Mouse (Mus musculus) gastrocnemius, adult 18-20 months (tissue): ENCODE results near the gene Slc51b. TPM values are rescaled to one million over a fixed set of nuclear protein-coding genes. Genes with fewer than 3 reads are reported as not detected.

Experiments used
- DNase-seq: peaks from one replicate; pipeline ENCODE4 v3.0.0; 2021; ENCODE audit warnings: low spot score
- long read RNA-seq, 2 experiments: library from polyadenylated mRNA; stranded (forward); transcript quantifications; one replicate each; pipeline ENCODE4 v2.0.0; 2021
- total RNA-seq, 2 experiments: library from RNA; stranded (reverse); gene quantifications; 2 replicates each; pipeline ENCODE4 v1.2.3; 2021

Gene Slc51b
- not detected for total RNA-seq
- long read RNA-seq, experiment 1, result 0 reads
- long read RNA-seq, experiment 2, result 0 reads

DNA sequence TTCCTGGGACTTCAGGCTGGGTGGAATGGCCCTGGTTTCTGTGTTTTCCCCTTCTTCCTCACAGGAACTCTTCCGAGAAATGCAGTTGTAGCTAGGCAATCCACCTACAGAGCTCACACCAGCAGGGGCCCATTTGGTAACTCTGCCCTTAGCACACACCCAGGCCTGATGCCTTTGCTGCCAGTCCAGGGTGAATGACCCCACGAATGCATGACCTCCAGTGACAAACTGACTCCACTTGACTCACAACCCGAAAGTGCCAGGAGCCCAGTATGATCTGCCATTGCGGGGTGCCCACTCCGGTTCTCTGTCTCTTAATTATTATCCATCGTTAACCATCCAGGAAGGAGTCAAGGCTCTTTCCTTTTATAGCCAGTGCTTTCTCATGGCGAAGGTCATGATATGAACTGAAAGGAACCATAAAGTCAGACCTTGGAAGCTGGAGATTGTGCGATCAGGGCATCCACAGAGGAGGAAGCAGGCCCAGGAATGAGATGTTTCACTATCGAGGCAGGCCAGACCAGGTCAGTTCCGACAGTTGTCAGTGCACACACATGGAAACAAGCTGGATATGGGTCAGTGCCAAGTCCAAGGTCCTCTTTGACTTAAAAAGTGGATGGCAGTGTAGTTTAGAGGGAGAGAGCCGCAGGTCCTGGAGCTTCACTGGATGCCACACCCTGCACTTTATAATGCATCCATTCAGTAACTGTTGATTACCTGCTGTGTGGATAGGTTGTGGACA lies at the start of gene Slc51b:
Gene Slc51b, minus strand, starts transcription at position 196 of the 742 bp plus-strand sequence.
- DNase-seq, result no peak

DNA sequence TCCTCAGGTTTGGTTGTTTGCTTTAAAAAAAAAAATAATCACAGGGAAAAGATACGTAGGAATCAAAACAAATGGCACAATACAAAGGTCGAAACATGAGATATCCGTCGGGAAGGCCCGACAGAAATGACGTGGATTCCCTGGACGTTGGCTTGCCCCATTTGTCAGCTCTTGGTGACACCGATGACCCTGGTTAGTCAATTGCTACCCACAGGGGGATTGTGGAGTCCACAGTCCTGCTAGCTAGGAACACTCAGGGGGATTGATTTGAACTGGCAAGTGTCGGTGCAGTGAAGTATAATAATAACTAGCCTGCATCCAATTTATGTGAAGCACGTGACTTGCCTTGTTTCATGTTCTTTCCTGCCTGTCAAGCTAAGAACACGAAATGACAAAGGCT lies 44.9 kb upstream of the Slc51b start:
- no peak for DNase-seq

DNA sequence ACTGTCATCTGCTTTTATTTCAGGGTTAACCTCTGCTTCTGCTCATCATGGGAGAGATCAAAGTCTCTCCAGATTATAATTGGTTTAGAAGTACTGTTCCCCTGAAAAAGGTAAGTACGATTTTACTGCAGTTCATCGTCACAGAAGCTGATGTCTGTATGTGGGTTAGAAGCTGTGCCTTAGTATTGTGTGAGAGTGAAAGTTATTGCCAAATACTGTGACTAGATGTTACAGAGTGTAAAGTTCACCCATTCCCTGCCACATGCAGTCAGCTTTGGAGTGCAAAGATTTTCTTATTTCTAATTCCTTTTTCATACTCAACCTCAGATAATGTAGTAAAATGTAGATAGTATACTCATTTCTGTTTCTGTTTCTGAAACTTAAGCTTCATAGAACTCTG lies 42.5 kb upstream of the Slc51b start:
- DNase-seq, result no peak

- DNase-seq, result peak; percentile 11
These were observed 41.4 kb upstream of the Slc51b start for GRCm38 (mm10) chr9:65464161-65464560.

DNA sequence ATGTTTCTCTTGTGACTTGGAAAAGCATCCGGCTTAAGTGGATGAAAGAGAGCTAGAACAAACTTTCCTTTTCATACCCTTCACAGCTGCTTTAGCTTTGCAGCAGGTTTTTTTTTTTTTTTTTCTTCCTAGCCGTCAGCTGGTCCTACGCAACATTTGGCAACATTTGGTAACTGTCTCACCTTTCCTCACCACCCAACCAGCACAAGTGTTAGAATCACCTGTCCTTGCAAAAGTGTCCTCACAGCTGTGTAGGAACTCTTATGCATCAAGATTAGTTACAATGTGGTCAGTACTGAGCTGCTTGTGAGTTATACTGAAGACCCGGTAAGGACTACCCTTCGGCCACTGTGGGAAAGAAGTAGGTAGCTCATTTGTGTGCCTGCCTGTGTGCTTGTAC lies 39.8 kb upstream of the Slc51b start:
- no peak for DNase-seq

GRCm38 (mm10) chr9:65460732-65461442 lies 38.1 kb upstream of the Slc51b start, which contains the start of gene Spg21:
Gene Spg21, plus strand, starts transcription at chr9:65460947.
- DNase-seq, result peak; percentile 96

- no peak for DNase-seq
These were observed 37.4 kb upstream of the Slc51b start for GRCm38 (mm10) chr9:65460198-65460597.

DNA sequence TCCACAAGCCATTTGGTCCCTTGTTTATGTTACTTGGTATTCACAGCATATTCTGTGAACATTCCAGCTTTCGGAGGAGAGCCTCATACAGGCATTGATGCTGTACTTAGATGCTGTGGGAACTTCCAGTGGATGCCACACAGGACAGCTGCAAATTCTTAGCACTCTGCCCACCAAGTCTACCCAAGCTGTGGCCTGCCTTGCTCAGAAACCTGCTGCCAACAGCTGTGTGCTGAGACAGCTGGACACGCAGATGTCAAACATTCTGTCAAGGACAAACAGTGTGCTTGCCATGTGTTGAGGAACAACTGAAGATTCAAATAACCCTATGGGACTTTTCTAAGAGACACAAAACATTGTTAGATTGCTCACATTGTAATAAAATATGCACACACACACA lies 36.2 kb upstream of the Slc51b start:
- no peak for DNase-seq

DNA sequence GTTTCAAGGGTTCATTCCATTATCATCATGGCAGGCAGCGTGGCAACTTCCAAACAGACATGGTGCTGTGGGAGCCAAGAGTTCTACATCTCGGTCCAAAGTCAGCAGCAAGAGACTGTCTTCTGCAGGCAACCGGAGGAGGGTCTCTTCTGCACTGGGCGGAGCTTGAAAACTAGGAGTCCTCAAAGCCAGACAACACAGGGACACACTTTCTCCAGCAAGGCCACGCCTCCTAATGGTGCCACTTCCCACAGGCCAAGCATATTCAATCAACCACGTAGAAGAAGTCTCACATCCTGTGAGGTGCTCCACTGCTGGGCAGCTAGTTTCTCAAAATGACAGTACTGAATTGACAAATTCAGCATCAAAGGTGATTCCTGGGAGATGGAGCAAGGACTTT lies 25.2 kb upstream of the Slc51b start:
- DNase-seq, result no peak

DNA sequence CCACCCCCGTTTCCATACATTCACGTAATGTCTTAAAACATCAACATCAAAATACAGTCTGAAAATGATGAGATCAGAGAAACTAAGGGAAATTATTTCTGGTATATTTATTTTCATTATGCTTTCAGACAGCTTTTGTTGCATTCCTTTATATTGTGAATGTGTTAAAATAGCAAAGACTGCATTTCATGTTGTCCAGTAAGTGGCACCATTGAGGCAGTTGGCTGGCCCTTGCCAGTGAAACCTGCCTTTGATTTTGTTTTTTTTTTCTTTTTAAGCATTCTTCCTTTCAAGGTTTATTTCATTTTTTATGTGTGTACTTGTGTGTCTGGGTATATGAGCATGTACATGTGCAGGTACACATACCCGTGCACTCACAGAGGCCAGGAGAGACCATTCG lies 21.9 kb upstream of the Slc51b start:
- DNase-seq, result no peak

- peak; percentile 92 for DNase-seq
These were observed 13.0 kb upstream of the Slc51b start, which contains the start of gene Mtfmt for GRCm38 (mm10) chr9:65435671-65436301. Gene Mtfmt, plus strand, starts transcription at chr9:65435782.

GRCm38 (mm10) chr9:65435211-65435610 lies 12.5 kb upstream of the Slc51b start:
- DNase-seq, result no peak

DNA sequence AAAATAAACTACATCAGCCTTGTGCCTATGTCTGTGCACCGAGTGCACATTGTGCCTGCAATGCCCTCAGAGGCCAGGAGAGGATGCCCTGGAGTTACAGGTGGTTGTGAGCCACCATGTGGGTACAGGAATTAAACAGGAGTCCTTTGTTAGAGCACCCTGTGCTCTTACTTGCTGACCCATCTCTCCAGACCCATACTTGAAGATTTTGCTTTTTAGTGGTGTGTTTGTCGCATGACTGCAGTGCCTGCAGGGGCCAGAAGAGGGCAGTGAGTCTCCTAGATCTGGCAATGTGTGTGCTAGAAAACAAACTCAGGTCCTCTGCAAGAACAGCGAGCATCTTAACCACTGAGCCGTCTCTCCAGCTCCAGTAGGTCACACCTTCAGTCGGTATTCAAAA lies 11.4 kb upstream of the Slc51b start:
- peak; percentile 24 for DNase-seq

GRCm38 (mm10) chr9:65432236-65432635 lies 9.5 kb upstream of the Slc51b start:
- DNase-seq, result peak; percentile 93

DNA sequence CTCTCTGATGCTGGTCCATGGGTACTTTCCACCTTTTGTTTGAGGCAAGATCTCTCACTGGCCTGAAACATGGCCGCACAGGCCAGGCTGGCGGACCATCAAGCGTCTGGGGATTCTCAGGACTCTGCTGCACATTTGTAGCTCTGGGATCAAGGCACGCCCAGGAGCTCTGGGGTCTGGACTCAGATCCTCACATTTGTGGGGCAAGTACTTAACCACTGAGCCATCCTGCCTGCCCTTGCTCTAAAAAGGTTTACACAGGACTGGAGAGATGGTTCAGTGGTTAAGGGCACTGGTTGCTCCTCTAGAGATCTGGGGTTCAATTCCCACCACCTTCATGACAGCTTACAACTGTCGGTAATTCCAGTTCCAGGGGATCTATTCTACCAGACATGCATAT lies 8.2 kb upstream of the Slc51b start:
- DNase-seq, result no peak

- no peak for DNase-seq
These were observed 7.6 kb upstream of the Slc51b start for GRCm38 (mm10) chr9:65430401-65430800.

- DNase-seq, result no peak
These were observed 5.2 kb upstream of the Slc51b start for GRCm38 (mm10) chr9:65428003-65428402.

DNA sequence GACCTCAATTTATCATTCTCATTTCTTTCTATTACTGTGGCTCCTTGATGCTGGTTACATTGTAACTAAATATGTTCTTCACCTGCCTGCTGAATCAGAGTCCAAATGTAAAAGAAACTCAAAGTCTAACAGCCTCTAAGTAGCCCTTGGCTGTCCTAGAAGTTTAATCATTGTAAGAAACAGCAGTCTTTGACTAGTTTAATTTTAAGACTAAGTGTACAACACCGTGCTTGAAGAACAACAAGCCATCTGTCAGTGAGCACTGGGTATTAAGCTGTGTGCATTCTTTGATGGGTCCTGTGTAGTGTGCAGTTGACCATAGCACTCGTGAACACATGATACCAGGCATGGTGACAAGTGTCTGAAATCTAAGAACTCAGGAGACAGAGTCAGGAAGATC lies 4.8 kb upstream of the Slc51b start:
- no peak for DNase-seq

- no peak for DNase-seq
These were observed 1.6 kb upstream of the Slc51b start for GRCm38 (mm10) chr9:65424393-65424792.

- DNase-seq, result no peak
These were observed 3.1 kb downstream of the Slc51b start for GRCm38 (mm10) chr9:65419633-65420032.

DNA sequence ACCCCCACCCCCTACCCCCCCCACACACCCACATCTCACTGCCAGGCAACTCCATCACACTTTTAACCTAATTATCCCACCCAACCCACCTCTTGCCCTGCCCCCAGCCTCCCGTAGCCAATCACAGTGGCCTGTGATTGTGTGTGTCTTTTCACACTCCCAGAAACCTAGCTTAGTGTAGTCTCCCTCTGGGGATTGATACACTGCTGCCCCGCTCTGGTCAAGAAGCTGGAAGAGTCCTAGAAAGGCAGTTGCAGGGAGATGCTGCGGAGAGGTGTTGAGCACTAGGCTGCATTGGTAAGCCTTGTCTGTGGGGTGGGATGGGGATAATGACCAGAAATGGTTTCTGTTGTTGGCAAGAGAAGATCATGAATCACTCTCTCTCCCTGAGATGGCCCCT lies 5.0 kb downstream of the Slc51b start:
- no peak for DNase-seq

- DNase-seq, result no peak
These were observed 11.4 kb downstream of the Slc51b start for GRCm38 (mm10) chr9:65411326-65411725.
